Mouse (Mus musculus) heart, postnatal 0 days (tissue): ENCODE data around the gene Zswim3. TPM values are rescaled to one million over a fixed set of nuclear protein-coding genes. Genes with fewer than 3 reads are reported as not detected.
"Not testable (repeated sequence)": the region's sequence is repeated elsewhere in the genome, so short reads cannot be mapped to it uniquely, and the experiment has no call there.

Experiments used
- ATAC-seq: fragments of 200-750 bp; cut with Nextera tagmentation; 2 replicates; pipeline ENCODE4 v1.8.0; 2017; ENCODE audit warnings: low read depth, moderate number of reproducible peaks, moderate library complexity; ENCODE audit not compliant: insufficient read depth
- DNase-seq: peaks from one replicate; pipeline ENCODE4 v3.0.0-alpha.2; 2016; ENCODE audit warnings: low spot score
- H3K27ac ChIP-seq: fragments of 300-500 bp; sonication (generic); 2 replicates; pipeline ENCODE4 v1.5.1; 2014; ENCODE audit warnings: low read depth, mild to moderate bottlenecking
- H3K27me3 ChIP-seq: fragments of 300-500 bp; sonication (generic); 2 replicates; pipeline ENCODE4 v1.6.1; 2014; ENCODE audit warnings: low read length, mixed read lengths; ENCODE audit not compliant: control insufficient read depth, insufficient read depth
- H3K36me3 ChIP-seq: fragments of 300-500 bp; sonication (generic); replicated peaks from 2 replicates; pipeline ENCODE4 v1.6.1; 2014; ENCODE audit warnings: low read length, mixed read lengths; ENCODE audit not compliant: control insufficient read depth, insufficient read depth
- H3K4me1 ChIP-seq: fragments of 300-500 bp; sonication (generic); 2 replicates; pipeline ENCODE4 v1.6.1; 2014; ENCODE audit warnings: antibody characterized with exemption; ENCODE audit not compliant: control insufficient read depth, insufficient read depth
- H3K4me2 ChIP-seq: fragments of 300-500 bp; sonication (generic); 2 replicates; pipeline ENCODE4 v1.6.1; 2014; ENCODE audit warnings: low read depth, mild to moderate bottlenecking, low read length, moderate library complexity
- H3K4me3 ChIP-seq: fragments of 300-500 bp; sonication (generic); 2 replicates; pipeline ENCODE4 v1.5.1; 2014; ENCODE audit warnings: low read depth, low read length
- H3K9ac ChIP-seq: fragments of 300-500 bp; sonication (generic); replicated peaks from 2 replicates; pipeline ENCODE4 v1.6.1; 2014; ENCODE audit warnings: low read depth, low read length, mixed read lengths
- H3K9me3 ChIP-seq: fragments of 300-500 bp; sonication (generic); replicated peaks from 2 replicates; pipeline ENCODE4 v1.6.1; 2016; ENCODE audit warnings: low read length; ENCODE audit not compliant: control insufficient read depth
- CTCF ChIP-seq: IDR thresholded peaks from 2 replicates; pipeline ENCODE4 v1.5.1; 2016; ENCODE audit warnings: antibody characterized with exemption, control low read depth, low read depth
- EP300 ChIP-seq: IDR thresholded peaks from 2 replicates; pipeline ENCODE4 v1.6.1; 2016; ENCODE audit warnings: antibody characterized with exemption, low read depth
- WGBS: fragments of 180-500 bp; shearing (Covaris S2); extraction: QIAGEN DNeasy Blood & Tissue Kit; methylation state at CpG from one replicate; pipeline ENCODE4 v1.1.7; 2014; 5-methylcytosine and 5-hydroxymethylcytosine counted together
- polyA plus RNA-seq: library from polyadenylated mRNA; unstranded; fragments of >200 nt; fragmentation: Nextera tagmentation; extraction: Ambion mirVana; gene quantifications from 2 replicates; pipeline ENCODE4 v1.2.1, GENCODE M21; 2015
- total RNA-seq: library from RNA; depleted of rRNA; stranded (reverse); fragments of >200 nt; gene quantifications from 2 replicates; pipeline ENCODE4 v1.2.3, GENCODE M21; 2014; ENCODE audit warnings: low replicate concordance

Gene Zswim3
- total and polyA plus RNA-seq, 2 experiments from 2014 or later: 2.8 to 3.4 TPM

- 68% methylated on average over 2 of the region's 2 CpGs for WGBS
- Histone ChIP-seq H3K4me1 (peaks cover 3% of the 10 kb centered on the region; the same call in 1 of the 2 replicates), H3K9ac (no peak overlapping the region), H3K4me2 (no peak overlapping the region), H3K9me3 (no peaks in the 10 kb centered on the region), H3K27me3 (no peaks in the 10 kb centered on the region), H3K4me3 (no peak overlapping the region), H3K27ac (peak overlapping the region; percentile 81), H3K36me3 (peaks cover 63% of the 10 kb centered on the region)
- TF ChIP-seq EP300 (no peak), CTCF (peak; percentile 9; the same call in 1 of the 2 replicates)
- no peak for DNase-seq
- ATAC-seq: peak; percentile 12; the same call in 1 of the 2 replicates
These were observed 11.1 kb upstream of the Zswim3 start for GRCm38 (mm10) chr2:164793772-164794171.

- Histone ChIP-seq H3K9me3 (no peaks in the 10 kb centered on the region), H3K27me3 (no peaks in the 10 kb centered on the region), H3K4me3 (no peak overlapping the region), H3K4me2 (no peak overlapping the region), H3K27ac (peak overlapping the region; percentile 81), H3K9ac (no peak overlapping the region), H3K4me1 (peaks cover 3% of the 10 kb centered on the region; the same call in 1 of the 2 replicates), H3K36me3 (peaks cover 64% of the 10 kb centered on the region)
- WGBS: 14% methylated on average over 5 of the region's 5 CpGs
- TF ChIP-seq EP300 (0 out of 2 replicates have a peak, but pooled peaks have one; percentile 48), CTCF (peak; percentile 86)
- peak; percentile 76 for ATAC-seq
- DNase-seq: peak; percentile 85
These were observed 10.6 kb upstream of the Zswim3 start for GRCm38 (mm10) chr2:164794293-164794692.

GRCm38 (mm10) chr2:164795868-164796267 is 9.0 kb upstream of the Zswim3 start:
- WGBS: 75% methylated on average over 4 of the region's 4 CpGs
- ATAC-seq (no peak), DNase-seq (no peak)
- H3K4me1 ChIP-seq: peaks cover 3% of the 10 kb centered on the region; the same call in 1 of the 2 replicates
- H3K36me3 ChIP-seq: peaks cover 63% of the 10 kb centered on the region
- no peak overlapping the region for H3K27ac ChIP-seq
- H3K27me3 ChIP-seq: no peaks in the 10 kb centered on the region
- H3K4me2 ChIP-seq: no peak overlapping the region
- H3K4me3 ChIP-seq: no peak overlapping the region
- no peak overlapping the region for H3K9ac ChIP-seq
- H3K9me3 ChIP-seq: no peaks in the 10 kb centered on the region
- TF ChIP-seq CTCF: no peak
- TF ChIP-seq EP300: no peak

- not testable (repeated sequence) for H3K4me1 ChIP-seq, H3K4me3 ChIP-seq, H3K27me3 ChIP-seq, H3K9me3 ChIP-seq, DNase-seq, ATAC-seq, H3K4me2 ChIP-seq, H3K27ac ChIP-seq, H3K9ac ChIP-seq
- H3K36me3 ChIP-seq: peaks cover 41% of the 10 kb centered on the region
- peak; percentile 34 for TF ChIP-seq CTCF
- WGBS: 69% methylated on average over 6 of the region's 6 CpGs
These were observed 6.3 kb upstream of the Zswim3 start for GRCm38 (mm10) chr2:164798554-164798953.

GRCm38 (mm10) chr2:164800252-164801004 is 4.5 kb upstream of the Zswim3 start:
- DNase-seq (no peak), ATAC-seq (no peak)
- Histone ChIP-seq H3K27me3 (no peaks in the 10 kb centered on the region), H3K4me3 (no peak overlapping the region), H3K27ac (no peak overlapping the region), H3K4me1 (peaks cover 10% of the 10 kb centered on the region), H3K36me3 (peaks cover 32% of the 10 kb centered on the region), H3K9me3 (no peaks in the 10 kb centered on the region), H3K4me2 (no peak overlapping the region), H3K9ac (no peak overlapping the region)
- TF ChIP-seq EP300 (no peak), CTCF (no peak)
- WGBS: 78% methylated on average over 13 of the region's 13 CpGs
